Mouse (Mus musculus) cerebellum, adult 2 months (tissue): Measurements from ENCODE around the gene Grik2.

Experiments
- CTCF ChIP-seq: fragments of 200-500 bp; IDR thresholded peaks from 2 replicates; pipeline ENCODE4 v1.5.1; 2011; ENCODE audit warnings: low read depth, mild to moderate bottlenecking, control low read depth, low read length, moderate library complexity, borderline replicate concordance; ENCODE audit not compliant: insufficient read depth
- POLR2A ChIP-seq: fragments of 200-500 bp; IDR thresholded peaks from 2 replicates; pipeline ENCODE4 v1.6.1; 2011; ENCODE audit warnings: low read length, control low read depth, borderline replicate concordance; ENCODE audit not compliant: insufficient read depth

DNA sequence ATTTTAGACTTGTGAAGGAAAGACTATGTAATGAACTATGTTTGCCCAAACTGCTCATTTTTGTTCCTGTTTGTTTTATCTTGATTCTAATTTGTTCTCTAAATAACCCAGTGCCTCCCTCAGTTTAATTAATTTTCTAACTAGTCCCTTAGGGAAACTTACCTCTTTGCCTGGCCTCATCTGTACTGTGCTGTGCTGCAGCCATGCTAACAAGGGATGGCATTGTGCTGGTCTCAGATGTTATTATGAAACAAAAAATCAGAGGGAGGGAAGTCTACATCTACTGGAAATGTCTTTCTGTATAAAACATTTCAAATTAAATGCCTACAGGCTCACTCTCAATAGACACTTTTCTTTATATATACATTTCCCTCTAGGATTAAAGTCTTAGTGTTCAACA, 335.0 kb downstream of the Grik2 start:
- TF ChIP-seq CTCF (no peak), POLR2A (no peak)
